Mouse (Mus musculus) kidney, postnatal 25 days (tissue): ENCODE measurements around the gene Zfp874a.
"Not testable (repeated sequence)": the region's sequence is repeated elsewhere in the genome, so short reads cannot be mapped to it uniquely, and the experiment has no call there.

Experiments used
- DNase-seq, 2 experiments: peaks; one replicate each; pipeline ENCODE4 v3.0.0; 2021; ENCODE audit warnings: mixed read lengths in 2 of 2

Zfp874a gene

GRCm38 (mm10) chr13:67451172-67452020 is at the start of gene Zfp874a:
TSS of gene Zfp874a (minus strand) at chr13:67451624.
- DNase-seq = peak; percentile 96

DNA sequence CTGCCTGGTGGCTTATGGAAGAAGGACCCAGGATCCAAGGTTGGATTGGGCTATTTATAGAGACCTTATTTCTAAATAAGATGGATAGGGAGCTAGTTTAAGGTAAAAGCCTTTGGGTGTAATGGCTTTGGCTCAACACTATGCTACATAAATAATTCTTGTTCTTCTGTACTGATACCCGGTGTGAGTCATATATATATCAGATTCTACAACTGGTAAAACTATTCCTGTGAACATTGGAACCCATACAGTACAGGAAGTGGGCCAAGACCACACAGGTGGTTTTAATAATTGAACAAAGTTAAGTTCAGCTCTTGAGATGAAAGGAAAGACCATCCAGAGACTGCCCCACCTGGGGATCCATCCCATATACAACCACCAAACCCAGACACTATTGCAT is 49.5 kb upstream of the Zfp874a start:
- DNase-seq = no peak

GRCm38 (mm10) chr13:67500084-67500719 is 48.8 kb upstream of the Zfp874a start, which contains the start of gene Zfp58:
TSS of gene Zfp58 (minus strand) at chr13:67500555.
- peak; percentile 87 to 89 for DNase-seq

- DNase-seq = no peak
These were observed 44.2 kb upstream of the Zfp874a start for GRCm38 (mm10) chr13:67495631-67496030.

DNA sequence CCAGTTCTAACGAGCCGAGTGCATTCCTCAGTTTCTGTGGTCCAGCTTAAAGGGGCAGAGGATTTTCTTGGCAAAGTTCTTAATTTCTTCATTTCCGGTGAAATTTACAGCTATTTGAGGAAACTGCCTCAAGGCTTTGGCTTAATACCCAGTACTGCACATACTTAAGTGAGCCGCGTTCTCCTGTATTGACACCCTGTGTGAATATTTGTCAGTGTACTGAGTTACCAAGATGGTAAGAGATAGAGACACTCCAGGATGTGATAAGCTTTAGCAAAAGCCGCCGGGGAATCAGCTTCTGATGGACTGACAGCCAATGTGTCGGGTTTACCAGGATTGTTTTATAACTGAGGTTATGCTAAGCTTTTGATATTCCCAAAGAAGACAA is 33.0 kb upstream of the Zfp874a start:
- no peak for DNase-seq

GRCm38 (mm10) chr13:67483625-67484423 is 32.4 kb upstream of the Zfp874a start, which contains the start of gene Zfp874b:
TSS of gene Zfp874b (minus strand) at chr13:67484258.
- peak; percentile 94 to 95 for DNase-seq

DNA sequence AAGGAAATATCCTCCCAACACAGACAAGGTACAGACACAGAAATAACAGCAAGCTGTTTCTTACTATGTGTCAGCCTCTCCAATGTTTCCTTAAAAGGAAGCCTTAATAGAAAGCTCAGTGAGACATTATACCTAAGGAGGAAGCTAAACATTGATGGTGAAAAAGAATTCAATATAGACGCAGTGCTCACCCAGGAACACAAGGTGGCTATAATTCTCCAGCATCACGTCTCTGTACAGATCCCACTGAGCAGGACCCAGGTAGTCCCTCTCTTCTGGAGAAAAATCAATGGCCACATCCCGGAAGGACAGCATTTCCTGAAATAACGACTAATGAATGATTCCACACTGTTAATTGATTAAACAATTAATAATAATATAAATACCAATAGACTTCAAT is 30.1 kb upstream of the Zfp874a start:
- no peak for DNase-seq

DNA sequence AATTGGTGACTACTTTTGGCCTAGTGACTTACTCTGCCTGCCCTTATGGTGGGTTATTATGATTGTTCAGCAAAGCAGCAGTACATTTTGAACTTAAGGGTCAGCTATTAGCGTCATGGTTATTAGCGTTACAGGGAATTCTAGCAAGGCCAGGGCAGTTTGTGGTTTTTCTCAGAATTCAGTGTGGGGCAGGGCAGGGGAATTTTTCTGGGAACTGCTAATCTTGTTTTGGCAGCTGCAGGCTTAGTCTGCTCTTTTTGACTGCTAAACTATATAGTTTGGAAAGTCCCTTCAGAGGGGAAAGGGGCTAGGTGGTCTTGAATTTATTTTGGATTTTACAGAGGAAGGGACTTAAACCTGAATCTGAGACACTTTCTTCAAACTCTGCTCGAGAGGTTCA is 17.9 kb upstream of the Zfp874a start:
- DNase-seq = no peak

GRCm38 (mm10) chr13:67463506-67464185 is 12.2 kb upstream of the Zfp874a start:
- DNase-seq = not testable (repeated sequence)

DNA sequence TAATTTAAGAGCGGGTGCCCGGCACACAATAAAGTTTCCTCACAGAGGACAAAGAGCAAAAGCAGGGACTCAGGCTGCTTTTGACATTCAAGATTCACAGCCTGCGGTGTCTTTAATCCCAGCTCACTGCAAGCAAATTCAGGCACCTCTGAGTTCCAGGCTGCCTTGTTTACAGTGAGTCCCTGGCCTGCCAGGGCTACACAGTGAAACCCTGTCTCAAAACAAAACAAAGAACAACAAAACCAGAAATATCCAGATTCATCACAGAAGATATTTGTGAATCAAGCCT is 541 bp upstream of the Zfp874a start:
- peak; percentile 20 to 38 for DNase-seq

DNA sequence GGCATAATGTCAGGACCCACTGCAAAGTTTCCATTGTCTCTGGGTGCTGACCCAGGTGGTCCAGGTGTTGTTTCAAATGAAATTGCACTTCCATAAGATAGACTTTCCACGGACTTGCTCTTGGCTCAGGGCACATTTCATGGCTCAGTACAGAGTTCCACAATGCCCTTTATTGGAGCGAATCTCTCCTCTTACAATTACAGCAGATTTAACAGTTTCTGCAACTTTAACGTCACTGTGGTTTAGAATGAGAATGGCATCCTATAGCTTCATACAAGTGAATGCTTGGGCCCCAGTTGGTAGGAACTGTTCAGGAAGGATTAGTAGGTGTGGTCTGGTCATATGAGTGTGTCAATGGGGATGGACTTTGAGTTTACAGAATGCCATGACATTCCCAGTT is 14.3 kb downstream of the Zfp874a start:
- not testable (repeated sequence) for DNase-seq

DNA sequence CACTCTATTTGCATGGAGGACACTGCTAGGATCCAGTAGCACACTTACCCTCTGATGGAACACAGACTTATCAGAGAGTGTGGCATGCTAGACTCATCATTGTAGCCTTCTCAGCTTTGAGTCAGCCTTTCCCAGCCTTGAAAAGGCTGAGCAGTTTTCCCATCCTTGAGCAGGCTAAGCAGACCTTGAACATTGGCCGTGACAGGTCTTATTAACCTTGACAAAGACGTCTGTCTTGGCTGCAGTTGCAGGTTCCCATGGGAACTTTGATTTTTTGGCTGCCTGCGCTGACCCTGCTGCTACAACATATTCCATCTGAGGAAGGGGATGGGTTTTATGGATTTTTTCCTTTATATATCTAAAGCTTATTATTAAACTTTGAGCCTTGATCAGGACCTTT is 23.3 kb downstream of the Zfp874a start:
- no peak for DNase-seq

- not testable (repeated sequence) for DNase-seq
These were observed 25.7 kb downstream of the Zfp874a start for GRCm38 (mm10) chr13:67425699-67426098.

GRCm38 (mm10) chr13:67422532-67422931 is 28.9 kb downstream of the Zfp874a start:
- DNase-seq = not testable (repeated sequence)

GRCm38 (mm10) chr13:67421207-67421857 is 30.1 kb downstream of the Zfp874a start, which contains the start of gene Zfp459:
TSS of gene Zfp459 (minus strand) at chr13:67421418.
- DNase-seq = peak; percentile 71 to 76

DNA sequence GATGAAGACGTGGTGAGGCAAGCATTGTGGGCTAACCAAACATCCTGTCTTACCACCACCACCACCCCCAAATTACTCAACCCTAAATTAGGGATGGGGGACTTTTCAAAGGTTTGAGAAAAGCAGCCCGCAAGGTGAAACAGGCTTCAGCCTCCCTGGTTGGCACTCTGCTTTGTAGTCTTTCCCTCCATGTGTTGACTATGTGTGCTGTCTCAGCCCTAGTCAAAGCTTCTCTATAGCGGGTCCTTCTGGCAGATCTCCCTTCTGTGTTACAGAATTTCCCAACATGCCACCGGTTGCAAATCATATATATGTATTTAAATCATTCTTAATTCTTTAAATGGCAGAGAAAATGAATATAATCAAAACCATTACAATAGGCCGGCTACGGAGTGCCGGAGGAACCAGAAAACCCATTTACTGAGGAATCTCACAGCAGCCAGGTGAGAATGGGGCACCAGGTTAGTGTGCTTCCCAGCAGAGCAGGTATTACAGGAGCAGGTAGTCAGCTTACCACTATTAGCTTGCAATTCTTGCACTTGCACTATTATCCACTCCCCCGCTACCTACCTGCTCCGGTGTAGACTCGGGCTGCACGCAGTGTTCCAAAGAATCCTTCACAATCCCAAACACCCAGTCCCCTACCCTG is 30.7 kb downstream of the Zfp874a start:
- no peak for DNase-seq

GRCm38 (mm10) chr13:67416811-67417210 is 34.6 kb downstream of the Zfp874a start:
- no peak for DNase-seq

DNA sequence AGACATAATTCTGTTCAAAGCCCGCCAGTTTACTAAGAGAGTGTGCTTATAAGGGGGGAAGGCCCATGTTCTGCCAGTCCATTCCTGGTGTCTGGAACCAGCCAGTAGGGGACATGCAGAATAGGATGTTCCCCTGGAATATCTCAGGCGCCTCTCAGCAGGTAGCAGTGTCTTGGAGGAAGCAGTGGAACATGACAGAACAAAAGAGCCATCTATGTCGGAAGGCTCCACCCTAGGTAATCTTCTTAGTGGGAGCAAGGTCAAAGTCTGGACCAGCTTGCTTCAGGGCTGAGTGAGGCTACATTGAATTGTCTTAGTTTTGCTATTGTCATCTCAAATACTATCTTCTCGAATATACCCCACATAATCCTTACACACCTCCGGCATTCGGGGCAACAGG is 35.7 kb downstream of the Zfp874a start:
- DNase-seq = no peak

DNA sequence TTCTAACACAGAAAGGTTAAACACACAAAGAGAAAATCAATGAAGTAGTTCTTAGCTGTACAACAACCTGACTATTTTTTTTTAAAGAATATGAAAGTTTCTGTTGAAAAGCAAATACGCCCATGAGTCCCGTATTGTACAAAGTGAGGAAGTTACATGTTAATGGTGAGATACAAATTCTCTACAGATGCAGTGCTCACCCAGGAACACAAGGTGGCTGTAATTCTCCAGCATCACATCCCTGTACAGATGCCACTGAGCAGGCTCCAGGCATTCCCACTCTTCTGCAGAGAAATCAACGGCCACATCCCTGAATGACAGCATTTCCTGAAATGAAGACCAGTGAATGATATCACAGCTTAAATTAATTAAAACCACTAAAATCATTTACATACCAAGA is 37.8 kb downstream of the Zfp874a start:
- DNase-seq = not testable (repeated sequence)

GRCm38 (mm10) chr13:67399183-67399903 is 52.1 kb downstream of the Zfp874a start, which contains the start of gene Zfp429:
TSS of gene Zfp429 (minus strand) at chr13:67399819.
- DNase-seq = peak; percentile 82 to 84

DNA sequence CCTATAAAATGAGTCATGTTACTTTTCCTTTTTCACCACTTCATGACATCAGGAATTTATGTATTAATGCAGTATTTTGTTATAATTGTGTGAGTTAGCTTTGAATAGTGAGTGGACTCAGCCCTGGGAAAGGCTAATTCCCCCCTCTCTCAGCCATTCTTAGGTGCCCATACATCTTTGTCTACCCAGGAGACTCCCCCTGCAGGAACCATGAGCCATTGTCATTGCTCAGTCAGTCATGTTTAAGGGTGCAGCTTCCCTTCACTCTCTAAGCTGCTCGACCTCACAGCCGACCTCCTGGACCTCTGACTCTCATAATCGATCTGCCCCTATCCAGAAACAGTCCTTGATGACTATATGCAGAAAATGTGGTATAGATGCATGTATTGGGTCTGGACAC is 75.2 kb downstream of the Zfp874a start:
- not testable (repeated sequence) for DNase-seq
